Mouse (Mus musculus) gastrocnemius, adult 2 months (tissue): ENCODE data around the gene Olfr872. TPM values are rescaled to one million over a fixed set of nuclear protein-coding genes. Genes with fewer than 3 reads are reported as not detected.
"Not testable (repeated sequence)": the region's sequence is repeated elsewhere in the genome, so short reads cannot be mapped to it uniquely, and the experiment has no call there.

Source experiments
- DNase-seq: peaks from one replicate; pipeline ENCODE4 v3.0.0; 2022
- H3K27ac ChIP-seq: fragments of 200-600 bp; 2 replicates; pipeline ENCODE4 v1.8.1; 2022; ENCODE audit warnings: mild to moderate bottlenecking
- H3K4me3 ChIP-seq: fragments of 200-600 bp; 2 replicates; pipeline ENCODE4 v1.8.1; 2022; ENCODE audit warnings: mild to moderate bottlenecking, moderate library complexity
- CTCF ChIP-seq: fragments of 200-600 bp; IDR thresholded peaks from 2 replicates; pipeline ENCODE4 v1.8.1; 2022; ENCODE audit warnings: antibody characterized with exemption, mild to moderate bottlenecking, moderate library complexity
- intact Hi-C: fragments of 180-260 bp; cut with DNase I; formaldehyde crosslinking; loops from one replicate; pipeline ENCODE4 v1.15.1; 2025
- long read RNA-seq, 2 experiments: library from polyadenylated mRNA; stranded (forward); transcript quantifications; one replicate each; pipeline ENCODE4 v2.0.0; 2021
- total RNA-seq, 2 experiments: library from RNA; stranded (reverse); gene quantifications; 2 replicates each; pipeline ENCODE4 v1.2.3; 2021

Gene Olfr872
- not detected for total RNA-seq
- long read RNA-seq, experiment 1: 0 reads
- long read RNA-seq, experiment 2: 0 reads

GRCm38 (mm10) chr9:20236819-20237218, at the start of gene Olfr872:
TSS of gene Olfr872 (plus strand) at chr9:20237119.
- no peak for DNase-seq
- no peak within 1 kb of the TSS for H3K27ac ChIP-seq
- H3K4me3 ChIP-seq: no peak within 1 kb of the TSS
- intact Hi-C loops: no loop called here
- no peak for TF ChIP-seq CTCF

GRCm38 (mm10) chr9:20202131-20202530, 34.8 kb upstream of the Olfr872 start:
- DNase-seq: no peak
- Histone ChIP-seq H3K4me3 (no peak overlapping the region), H3K27ac (no peak overlapping the region)
- intact Hi-C loops: no loop called here
- TF ChIP-seq CTCF: no peak

- intact Hi-C loops, H3K4me3 ChIP-seq, DNase-seq: not testable (repeated sequence)
Observed at GRCm38 (mm10) chr9:20203413-20203984, 33.4 kb upstream of the Olfr872 start.

GRCm38 (mm10) chr9:20210812-20211211, 26.1 kb upstream of the Olfr872 start:
- no peak for TF ChIP-seq CTCF
- Histone ChIP-seq H3K27ac (no peak overlapping the region), H3K4me3 (no peak overlapping the region)
- intact Hi-C loops: no loop called here
- DNase-seq: no peak

More at GRCm38 (mm10) chr9:20203413-20203984, 33.4 kb upstream of the Olfr872 start:
- H3K27ac ChIP-seq: not testable (repeated sequence)

- no peak for TF ChIP-seq CTCF
- Histone ChIP-seq H3K4me3 (no peak overlapping the region), H3K27ac (no peak overlapping the region)
- intact Hi-C loops: no loop called here
- no peak for DNase-seq
Observed at GRCm38 (mm10) chr9:20211477-20211876, 25.4 kb upstream of the Olfr872 start.

- no peak for DNase-seq
- no peak for TF ChIP-seq CTCF
- intact Hi-C loops: no loop called here
- Histone ChIP-seq H3K4me3 (no peak within 1 kb of the TSS), H3K27ac (no peak within 1 kb of the TSS)
Observed at GRCm38 (mm10) chr9:20211907-20212306, 25.0 kb upstream of the Olfr872 start, which contains the start of gene Olfr871. TSS of gene Olfr871 (plus strand) at chr9:20212207.

GRCm38 (mm10) chr9:20237378-20237777, 459 bp downstream of the Olfr872 start:
- no peak for TF ChIP-seq CTCF
- no peak for DNase-seq
- intact Hi-C loops: no loop called here

GRCm38 (mm10) chr9:20282051-20282450, 45.1 kb downstream of the Olfr872 start, which contains the start of gene Olfr39:
TSS of gene Olfr39 (plus strand) at chr9:20282351.
- no peak within 1 kb of the TSS for H3K27ac ChIP-seq
- no peak within 1 kb of the TSS for H3K4me3 ChIP-seq
- intact Hi-C loops: no loop called here
- no peak for DNase-seq
- no peak for TF ChIP-seq CTCF

More at GRCm38 (mm10) chr9:20237378-20237777, 459 bp downstream of the Olfr872 start:
- no peak overlapping the region for H3K4me3 ChIP-seq
- no peak overlapping the region for H3K27ac ChIP-seq

- DNase-seq, H3K27ac ChIP-seq, H3K4me3 ChIP-seq, intact Hi-C loops: not testable (repeated sequence)
Observed at GRCm38 (mm10) chr9:20295562-20295961, 58.6 kb downstream of the Olfr872 start.

- Histone ChIP-seq H3K4me3 (no peak within 1 kb of the TSS), H3K27ac (no peak within 1 kb of the TSS)
- intact Hi-C loops: no loop called here
- no peak for DNase-seq
- TF ChIP-seq CTCF: no peak
Observed at GRCm38 (mm10) chr9:20298232-20298631, 61.3 kb downstream of the Olfr872 start, which contains the start of gene Olfr873. TSS of gene Olfr873 (plus strand) at chr9:20298532.

Other genes starting within 250 kb of the Olfr872 start
- gene Olfr866, start 209.1 kb upstream of the Olfr872 start, total RNA-seq: not detected
- gene Olfr867, start 179.6 kb upstream of the Olfr872 start, total RNA-seq: not detected
- gene Olfr868, start 138.5 kb upstream of the Olfr872 start, total RNA-seq: not detected
- not detected for gene Olfr869, start 108.1 kb upstream of the Olfr872 start, total RNA-seq
- not detected for gene Olfr870, start 63.1 kb upstream of the Olfr872 start, total RNA-seq
- not detected for gene Olfr871, start 24.9 kb upstream of the Olfr872 start, total RNA-seq
- not detected for gene Olfr39, start 45.2 kb downstream of the Olfr872 start, total RNA-seq
- not detected for gene Olfr873, start 61.4 kb downstream of the Olfr872 start, total RNA-seq
- gene Olfr18, start 99.0 kb downstream of the Olfr872 start, total RNA-seq: not detected
- 10 to 100 TPM; 11.6 to 11.9 TPM for gene Zfp560, start 148.1 kb downstream of the Olfr872 start, total RNA-seq
- gene Zfp26, start 223.0 kb downstream of the Olfr872 start, total RNA-seq: 1 to 10 TPM; 8.3 to 9.2 TPM